Mouse (Mus musculus) ovary, adult 10 weeks (tissue): ENCODE measurements around the gene E330017A01Rik. TPM values are rescaled to one million over a fixed set of nuclear protein-coding genes. Genes with fewer than 3 reads are reported as not detected.

Source experiments
- polyA plus RNA-seq: library from polyadenylated mRNA; stranded (reverse); fragments of 350-450 nt; fragmentation: Illumina TruSeq; extraction: RNeasy Lipid Tissue Mini Kit (QIAGEN cat#74804); gene quantifications from one replicate; pipeline ENCODE4 v1.2.3, GENCODE M21; 2014

The E330017A01Rik gene
- 65.8 TPM for polyA plus RNA-seq

DNA sequence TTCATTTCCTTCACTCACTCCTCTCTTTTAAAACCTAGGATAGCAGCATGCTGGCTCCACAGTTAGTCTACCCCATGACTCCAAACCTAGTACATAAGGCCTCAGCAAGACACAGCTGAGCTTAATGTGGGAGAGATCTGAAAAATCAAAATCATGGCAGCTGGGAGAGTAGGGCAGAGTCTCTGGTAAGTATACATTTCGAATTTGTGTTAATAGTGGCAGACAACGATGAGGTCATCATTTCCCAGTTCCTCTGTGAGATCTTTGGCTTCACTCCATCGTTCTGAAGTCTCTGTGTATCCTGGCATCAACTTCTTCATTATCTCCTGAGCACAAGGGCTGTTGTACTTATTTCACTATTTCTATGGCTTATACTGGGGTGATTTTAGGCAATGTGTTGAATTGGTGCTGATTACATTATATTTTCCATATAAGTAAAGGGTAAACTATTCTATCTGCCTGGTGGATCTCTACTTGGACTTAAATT, at the start of gene E330017A01Rik:
Gene E330017A01Rik, minus strand, starts transcription at position 51 of the 487 bp plus-strand sequence.

DNA sequence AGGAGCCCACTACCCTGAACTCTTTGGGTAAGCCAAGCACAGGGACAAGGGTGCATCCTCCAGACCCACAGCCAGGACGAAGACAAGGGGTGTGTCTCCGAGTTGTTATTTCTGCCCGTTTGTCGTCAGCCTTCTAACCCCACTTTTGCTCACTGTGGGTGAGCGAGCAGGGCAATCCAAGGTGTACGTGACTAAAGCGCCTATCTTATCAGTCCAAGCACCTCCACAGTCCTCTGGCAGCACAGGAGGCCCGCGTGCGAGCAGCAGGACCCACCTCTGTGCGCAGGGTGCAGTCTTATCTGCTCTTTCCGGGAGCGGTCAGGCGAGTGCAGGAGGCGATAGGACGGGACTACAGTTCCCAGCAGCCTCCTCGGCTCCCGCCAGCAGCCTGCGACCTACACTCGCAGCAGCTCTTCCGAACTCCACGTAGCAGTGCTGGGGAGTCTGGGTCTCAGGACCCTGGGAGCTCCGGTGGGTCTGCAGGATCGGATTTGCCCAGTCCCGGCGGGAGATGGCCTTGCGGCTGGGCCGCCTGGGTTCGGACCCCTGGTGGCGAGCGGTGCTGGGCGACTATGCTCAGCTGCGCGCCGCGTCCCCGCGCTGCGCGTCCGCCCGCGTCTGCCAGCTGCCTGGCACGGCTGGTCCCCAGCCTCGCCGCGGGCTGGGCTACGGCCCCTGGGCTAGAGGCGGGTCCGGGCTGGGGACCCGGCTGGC, 31.5 kb upstream of the E330017A01Rik start, which contains the start of gene Cpox:
Gene Cpox, plus strand, starts transcription at position 376 of the 714 bp plus-strand sequence.

DNA sequence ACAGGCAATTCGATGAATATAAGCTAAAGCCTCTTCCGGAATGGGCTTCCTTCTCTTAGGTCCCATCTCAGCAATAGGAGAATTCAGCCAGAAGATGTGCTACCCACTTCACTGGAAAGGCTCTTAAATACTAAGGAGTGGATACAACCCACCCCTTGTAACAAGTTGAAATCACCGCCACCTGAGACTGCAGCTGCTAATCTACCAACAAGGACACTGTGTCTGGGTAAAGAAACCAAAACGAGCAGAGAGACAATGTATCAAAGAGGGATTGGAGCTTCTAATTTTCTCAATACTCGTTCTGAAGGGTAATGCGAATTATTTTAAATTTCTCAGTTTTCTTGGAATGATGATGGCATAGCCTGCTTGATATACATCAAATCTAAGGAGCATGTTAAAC, 21.7 kb downstream of the E330017A01Rik start, which contains the start of gene Gm813:
Gene Gm813, minus strand, starts transcription at position 101 of the 400 bp plus-strand sequence.

Other genes with a start within 250 kb of the E330017A01Rik start
- 34.6 TPM for gene Dcbld2, start 230.3 kb downstream of the E330017A01Rik start, polyA plus RNA-seq
- gene St3gal6, start 114.5 kb downstream of the E330017A01Rik start, polyA plus RNA-seq, result 105 TPM
- 60.9 TPM for gene Gm813, start 21.8 kb downstream of the E330017A01Rik start, polyA plus RNA-seq
- gene Cpox, start 31.6 kb upstream of the E330017A01Rik start, polyA plus RNA-seq, result 64.7 TPM
- gene Gpr15, start 80.3 kb upstream of the E330017A01Rik start, polyA plus RNA-seq, result not detected
- gene Cldnd1, start 89.2 kb upstream of the E330017A01Rik start, polyA plus RNA-seq, result 181 TPM
- not detected for gene Olfr172, start 124.4 kb upstream of the E330017A01Rik start, polyA plus RNA-seq
- gene Olfr173, start 161.5 kb upstream of the E330017A01Rik start, polyA plus RNA-seq, result not detected
- gene Olfr175-ps1, start 188.0 kb upstream of the E330017A01Rik start, polyA plus RNA-seq, result not detected
- gene Olfr177, start 236.0 kb upstream of the E330017A01Rik start, polyA plus RNA-seq, result not detected